In genomic region chr15:99772881-99772924, GRCm38 (mm10) we compare ENCODE assay signal across 8 mouse cellular contexts. TPM values are rescaled to one million over a fixed set of nuclear protein-coding genes. Genes with fewer than 3 reads are reported as not detected.
A peak's percentile ranks its signal among the peaks of the same experiment; 100 is the strongest.
DNase-seq lines count a peak whose midpoint lies in the region; ATAC-seq and TF ChIP-seq lines count a peak whose summit lies in the region.
"Not testable (repeated sequence)": the region's sequence is repeated elsewhere in the genome, so short reads cannot be mapped to it uniquely, and the experiment has no call there.

Gene Cers5 (minus strand): TSS chr15:99772885.

- H3K27me3 ChIP-seq in forebrain, embryonic 10.5 days (ENCODE audit: poor library complexity, severe bottlenecking); heart, embryonic 11.5 days (ENCODE audit: control insufficient read depth, insufficient read depth, low read length); hindbrain, embryonic 16.5 days (replicated peaks; ENCODE audit: control insufficient read depth, insufficient read depth, low read length); liver, embryonic 14.5 days (ENCODE audit: control insufficient read depth, insufficient read depth, low read length); midbrain, embryonic 16.5 days (ENCODE audit: control insufficient read depth, insufficient read depth, low read depth, low read length): not testable (repeated sequence)

- H3K36me3 ChIP-seq in forebrain, embryonic 10.5 days (replicated peaks); heart, embryonic 11.5 days (ENCODE audit: control insufficient read depth, insufficient read depth, low read length); hindbrain, embryonic 16.5 days (ENCODE audit: control insufficient read depth, insufficient read depth, low read length); liver, embryonic 14.5 days (replicated peaks; ENCODE audit: control insufficient read depth, insufficient read depth, low read depth); midbrain, embryonic 16.5 days (ENCODE audit: control insufficient read depth, insufficient read depth, low read length): not testable (repeated sequence)

- H3K4me3 ChIP-seq in forebrain, embryonic 10.5 days, result peak within 1 kb of the TSS; percentile 93
- peak within 1 kb of the TSS; percentile 63 for H3K4me3 ChIP-seq in heart, embryonic 11.5 days (ENCODE audit: low read depth, low read length)
- peak within 1 kb of the TSS; percentile 87 for H3K4me3 ChIP-seq in hindbrain, embryonic 16.5 days (ENCODE audit: low read length)
- peak within 1 kb of the TSS; percentile 64 to 65 for H3K4me3 ChIP-seq in liver, embryonic 14.5 days (ENCODE audit: insufficient read depth in 1 of 2, low read depth in 2 of 2, low read length in 2 of 2)
- peak within 1 kb of the TSS; percentile 88 for H3K4me3 ChIP-seq in midbrain, embryonic 16.5 days (ENCODE audit: low read depth, low read length)

- not testable (repeated sequence) for H3K9me3 ChIP-seq in forebrain, embryonic 10.5 days; heart, embryonic 11.5 days (replicated peaks; ENCODE audit: control insufficient read depth, low read length); hindbrain, embryonic 16.5 days (ENCODE audit: control insufficient read depth, low read length); liver, embryonic 14.5 days (ENCODE audit: control insufficient read depth, low read length); midbrain, embryonic 16.5 days (replicated peaks; ENCODE audit: control insufficient read depth, low read length, poor library complexity, severe bottlenecking)

- DNase-seq in adrenal gland, postnatal 14 days; forebrain, embryonic 10.5 days (ENCODE audit: extremely low spot score, low spot score); layer of hippocampus, postnatal 36 days; liver, embryonic 14.5 days (ENCODE audit: low read depth in 3 of 3, low spot score in 3 of 3); thymus, postnatal 0 days (ENCODE audit: low spot score): not testable (repeated sequence)

- H3K4me1 ChIP-seq in forebrain, embryonic 10.5 days, result peaks cover 29% of the 10 kb centered on the region
- not testable (repeated sequence) for H3K4me1 ChIP-seq in heart, embryonic 11.5 days (ENCODE audit: control insufficient read depth, insufficient read depth, low read length); liver, embryonic 14.5 days (replicated peaks; ENCODE audit: control insufficient read depth in 2 of 2, insufficient read depth in 2 of 2, low read length in 1 of 2)
- H3K4me1 ChIP-seq in hindbrain, embryonic 16.5 days (ENCODE audit: control insufficient read depth, insufficient read depth, low read depth, low read length), result peaks cover 11% of the 10 kb centered on the region
- peaks cover 16% of the 10 kb centered on the region for H3K4me1 ChIP-seq in midbrain, embryonic 16.5 days (ENCODE audit: control insufficient read depth, insufficient read depth, low read length)

- peak within 1 kb of the TSS; percentile 78 for H3K9ac ChIP-seq in heart, embryonic 11.5 days (ENCODE audit: low read depth, low read length)
- peak within 1 kb of the TSS; percentile 97 for H3K9ac ChIP-seq in hindbrain, embryonic 16.5 days (ENCODE audit: low read depth, low read length)
- H3K9ac ChIP-seq in liver, embryonic 14.5 days (replicated peaks), result peak within 1 kb of the TSS; percentile 45
- peak within 1 kb of the TSS; percentile 92 for H3K9ac ChIP-seq in midbrain, embryonic 16.5 days (ENCODE audit: low read depth, low read length)

- ATAC-seq in heart, embryonic 11.5 days (replicated peaks; ENCODE audit: insufficient number of reproducible peaks, low FRiP score, low TSS enrichment); hindbrain, embryonic 16.5 days; liver, embryonic 14.5 days (ENCODE audit: insufficient read depth); midbrain, embryonic 16.5 days: not testable (repeated sequence)

- peak within 1 kb of the TSS; percentile 97 for H3K27ac ChIP-seq in forebrain, embryonic 10.5 days
- peak within 1 kb of the TSS; percentile 75 for H3K27ac ChIP-seq in heart, embryonic 11.5 days (ENCODE audit: low read depth, low read length)
- peak within 1 kb of the TSS; percentile 94 for H3K27ac ChIP-seq in hindbrain, embryonic 16.5 days (ENCODE audit: low read depth, low read length)
- H3K27ac ChIP-seq in liver, embryonic 14.5 days, result not testable (repeated sequence)
- H3K27ac ChIP-seq in midbrain, embryonic 16.5 days (ENCODE audit: low read length), result peak within 1 kb of the TSS; percentile 94

- TF ChIP-seq CTCF in liver, embryonic 14.5 days (IDR thresholded peaks at IDR 0.05; ENCODE audit: low read depth), result not testable (repeated sequence)

- H3K4me2 ChIP-seq in heart, embryonic 11.5 days, result peak within 1 kb of the TSS; percentile 94
- H3K4me2 ChIP-seq in hindbrain, embryonic 16.5 days (ENCODE audit: low read length), result peak within 1 kb of the TSS; percentile 60
- peak within 1 kb of the TSS; percentile 84 for H3K4me2 ChIP-seq in liver, embryonic 14.5 days (ENCODE audit: low read depth)
- peak within 1 kb of the TSS; percentile 90 for H3K4me2 ChIP-seq in midbrain, embryonic 16.5 days (ENCODE audit: low read length)

- TF ChIP-seq EP300 in liver, embryonic 14.5 days (IDR thresholded peaks at IDR 0.05; ENCODE audit: low read depth), result not testable (repeated sequence)

RNA-seq across cellular contexts. Expression of gene Cers5, which starts in this region (rescaled TPM):
- 40.9 and 42.7 TPM in 2 replicates for total RNA-seq in adrenal gland, postnatal 14 days (2021)
- polyA plus RNA-seq in forebrain, embryonic 10.5 days (2016; fragmentation: Nextera tagmentation; extraction: Ambion mirVana), result 57.6 and 59.5 TPM in 2 replicates
- 52.7 and 56.1 TPM in 2 replicates for polyA plus RNA-seq in heart, embryonic 11.5 days (2014; fragmentation: Nextera tagmentation; extraction: Ambion mirVana)
- 91.9 and 95.2 TPM in 2 replicates for polyA plus RNA-seq in hindbrain, embryonic 16.5 days (2015; fragmentation: Nextera tagmentation; extraction: Ambion mirVana)
- 10 to 100 TPM; 29.6 to 30.2 TPM for total RNA-seq in layer of hippocampus, postnatal 36 days (2021)
- 4.4 and 5.4 TPM in 2 replicates for polyA plus RNA-seq in liver, embryonic 14.5 days (2012; rRNA removed)
- polyA plus RNA-seq in liver, embryonic 14.5 days (2014; fragmentation: Nextera tagmentation; extraction: Ambion mirVana), result 7.7 and 8.7 TPM in 2 replicates
- 79.7 and 83.8 TPM in 2 replicates for polyA plus RNA-seq in midbrain, embryonic 16.5 days (2015; fragmentation: Nextera tagmentation; extraction: Ambion mirVana)
- polyA plus RNA-seq in thymus, postnatal 0 days (2015; fragmentation: Nextera tagmentation; extraction: Ambion mirVana), result 42.2 and 48.4 TPM in 2 replicates

Comparison
In these comparisons a context has a peak if more than half of its experiments do, and no peak if none do; other contexts are left out.
1. H3K9ac ChIP-seq: peak in every context shown above with its lines; median percentile 97 in hindbrain, embryonic 16.5 days; 92 in midbrain, embryonic 16.5 days; 78 in heart, embryonic 11.5 days; 45 in liver, embryonic 14.5 days.